Mouse (Mus musculus) limb, embryonic 14.5 days (tissue): ENCODE measurements around the gene Shroom4. TPM values are rescaled to one million over a fixed set of nuclear protein-coding genes. Genes with fewer than 3 reads are reported as not detected.
A peak's percentile ranks its signal among the peaks of the same experiment; 100 is the strongest.

ENCODE experiments used
- ATAC-seq: fragments of 200-750 bp; cut with Nextera tagmentation; 2 replicates; pipeline ENCODE4 v1.8.0; 2017; ENCODE audit warnings: low read depth, moderate number of reproducible peaks, moderate TSS enrichment; ENCODE audit not compliant: low FRiP score
- DNase-seq: peaks from one replicate; pipeline ENCODE4 v3.0.0-alpha.2; 2015; ENCODE audit warnings: low spot score
- H3K27ac ChIP-seq: fragments of 300-500 bp; sonication (generic); replicated peaks from 2 replicates; pipeline ENCODE4 v1.5.1; 2014; ENCODE audit warnings: low read depth, mild to moderate bottlenecking, low read length, moderate library complexity, mixed read lengths
- H3K27me3 ChIP-seq: fragments of 300-500 bp; sonication (generic); 2 replicates; pipeline ENCODE4 v1.6.1; 2014; ENCODE audit warnings: low read length, mixed read lengths; ENCODE audit not compliant: control insufficient read depth, insufficient read depth
- H3K36me3 ChIP-seq: fragments of 300-500 bp; sonication (generic); 2 replicates; pipeline ENCODE4 v1.6.1; 2014; ENCODE audit warnings: mild to moderate bottlenecking, low read length, moderate library complexity, mixed read lengths; ENCODE audit not compliant: control insufficient read depth, insufficient read depth
- H3K4me1 ChIP-seq: fragments of 300-500 bp; sonication (generic); 2 replicates; pipeline ENCODE4 v1.6.1; 2014; ENCODE audit warnings: antibody characterized with exemption, low read length, mixed read lengths; ENCODE audit not compliant: control insufficient read depth, insufficient read depth
- H3K4me2 ChIP-seq: fragments of 300-500 bp; sonication (generic); replicated peaks from 2 replicates; pipeline ENCODE4 v1.6.1; 2014; ENCODE audit warnings: low read depth, mild to moderate bottlenecking, low read length, moderate library complexity; ENCODE audit not compliant: severe bottlenecking
- H3K4me3 ChIP-seq: fragments of 300-500 bp; sonication (generic); replicated peaks from 2 replicates; pipeline ENCODE4 v1.5.1; 2014; ENCODE audit warnings: low read length
- H3K9ac ChIP-seq: fragments of 300-500 bp; sonication (generic); 2 replicates; pipeline ENCODE4 v1.6.1; 2014; ENCODE audit warnings: mild to moderate bottlenecking, low read depth, low read length, moderate library complexity; ENCODE audit not compliant: severe bottlenecking
- H3K9me3 ChIP-seq: fragments of 300-500 bp; sonication (generic); 2 replicates; pipeline ENCODE4 v1.6.1; 2016; ENCODE audit warnings: low read length; ENCODE audit not compliant: control insufficient read depth
- POLR2A ChIP-seq: fragments of 200-500 bp; IDR thresholded peaks from 2 replicates; pipeline ENCODE4 v1.8.0; 2012; ENCODE audit warnings: inconsistent platforms, mild to moderate bottlenecking, moderate library complexity, borderline replicate concordance; ENCODE audit not compliant: insufficient read depth, insufficient read length; ENCODE audit errors: extremely low read depth
- WGBS: fragments of 180-500 bp; shearing (Covaris S2); extraction: QIAGEN DNeasy Blood & Tissue Kit; methylation state at CpG from one replicate; pipeline ENCODE4 v1.1.7; 2014; 5-methylcytosine and 5-hydroxymethylcytosine counted together
- polyA plus RNA-seq, 2 experiments: library from polyadenylated mRNA; depleted of rRNA in 1 of 2; stranded (reverse) in 1 of 2; unstranded in 1 of 2; fragments of >200 nt; fragmentation: Nextera tagmentation in 1 of 2; extraction: Ambion mirVana in 1 of 2; gene quantifications; 2 replicates each; pipeline versions ENCODE4 v1.2.1 to v1.2.3; 2012 to 2014

The Shroom4 gene
- polyA plus RNA-seq, 2 experiments = 6.8 to 7.3 TPM

DNA sequence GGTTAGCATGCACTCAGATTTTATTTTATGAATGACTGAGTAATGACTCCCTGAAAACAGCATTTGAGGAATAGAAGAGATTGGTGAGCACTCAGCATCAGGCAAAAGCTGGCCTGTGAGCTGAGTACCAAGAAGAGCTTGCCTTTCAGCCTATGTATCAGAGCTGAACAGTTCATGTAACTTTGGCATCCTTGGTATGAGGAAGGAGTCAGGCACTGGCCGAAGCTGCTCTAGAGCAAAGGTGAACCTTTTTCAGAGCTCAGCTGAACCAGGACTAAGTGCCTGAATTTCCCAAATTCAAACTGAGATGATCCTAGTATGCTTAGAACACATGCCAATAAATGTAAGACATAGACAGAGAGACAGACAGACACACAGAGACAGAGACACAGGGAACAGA, 5.8 kb upstream of the Shroom4 start:
- whole genome bisulfite sequencing = 68% methylated on average over 1 of the region's 1 CpGs
- ATAC-seq = no peak

DNA sequence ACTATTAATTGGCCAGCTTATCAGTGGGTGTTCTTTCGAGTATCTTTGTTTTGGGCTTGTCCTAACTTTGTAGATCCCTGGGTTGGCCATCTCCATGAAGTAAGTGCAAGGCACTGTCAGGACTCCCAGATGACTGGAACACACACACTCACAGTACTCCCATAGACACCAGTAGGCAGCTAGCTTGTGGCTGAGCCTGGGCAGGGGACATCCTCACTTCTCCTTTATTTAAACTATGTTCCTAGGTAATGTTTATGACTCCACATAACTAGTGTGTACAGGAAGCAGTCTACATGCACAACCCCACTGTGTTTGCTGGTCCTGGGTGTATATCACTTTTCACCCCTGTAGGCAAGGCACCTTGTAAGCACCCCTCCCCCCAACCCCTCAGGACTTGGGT, 461 bp upstream of the Shroom4 start:
- H3K27me3 ChIP-seq = no peaks in the 10 kb centered on the region
- no peak for ATAC-seq
- no peak for DNase-seq

More for the DNA sequence above, 5.8 kb upstream of the Shroom4 start:
- Histone ChIP-seq H3K36me3 (no peaks in the 10 kb centered on the region), H3K27me3 (no peaks in the 10 kb centered on the region), H3K4me2 (no peak overlapping the region), H3K4me1 (no peaks in the 10 kb centered on the region), H3K27ac (no peak overlapping the region), H3K9ac (no peak overlapping the region), H3K9me3 (no peaks in the 10 kb centered on the region), H3K4me3 (no peak overlapping the region)
- TF ChIP-seq POLR2A = no peak
- DNase-seq = no peak

DNA sequence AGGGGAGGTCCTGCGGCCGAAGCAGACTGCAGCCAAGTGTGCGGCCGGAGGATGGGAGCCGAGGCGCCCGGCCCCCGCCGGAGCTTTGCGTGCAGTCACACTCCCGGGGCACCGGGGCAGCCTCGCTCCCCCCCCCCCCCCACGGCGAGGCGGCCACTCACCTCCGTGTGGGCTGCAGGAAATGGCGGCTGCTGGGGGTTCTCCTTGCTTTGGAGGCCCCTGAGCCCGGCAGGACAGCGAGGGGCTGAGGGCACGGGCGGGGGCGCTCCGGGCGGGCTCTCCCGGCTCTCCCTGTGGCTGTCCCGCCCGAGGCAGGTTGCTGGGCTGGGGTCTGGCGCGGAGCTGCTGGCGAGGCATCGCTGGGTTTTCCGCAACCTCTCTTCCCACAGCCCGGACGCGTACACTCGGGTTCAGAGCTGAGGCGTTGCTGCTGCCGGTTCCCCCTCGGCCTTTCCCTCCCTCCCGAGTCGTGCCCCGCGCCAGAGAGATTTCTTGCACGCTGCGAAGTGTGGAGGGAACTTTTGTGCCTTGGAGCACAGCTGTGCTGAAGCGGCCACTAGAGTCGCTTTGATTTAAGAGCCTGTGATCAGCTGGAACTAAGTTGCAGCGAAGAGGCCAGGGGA, 855 bp downstream of the Shroom4 start:
- no peak for TF ChIP-seq POLR2A
- ATAC-seq (no peak), DNase-seq (peak; percentile 29)
- Histone ChIP-seq H3K9me3 (no peaks in the 10 kb centered on the region), H3K4me1 (peaks cover 7% of the 10 kb centered on the region), H3K36me3 (no peaks in the 10 kb centered on the region), H3K27ac (peak overlapping the region; percentile 84), H3K9ac (peak overlapping the region; percentile 68), H3K4me2 (peak overlapping the region; percentile 46), H3K4me3 (peak overlapping the region; percentile 57), H3K27me3 (no peaks in the 10 kb centered on the region)
- 20% methylated on average over 14 of the region's 49 CpGs for WGBS

More for the DNA sequence above, 461 bp upstream of the Shroom4 start:
- 58% methylated on average over 1 of the region's 1 CpGs for WGBS
- Histone ChIP-seq H3K4me2 (peak overlapping the region; percentile 46), H3K9ac (peak overlapping the region; percentile 38; the same call in 1 of the 2 replicates), H3K36me3 (no peaks in the 10 kb centered on the region), H3K27ac (peak overlapping the region; percentile 76), H3K4me1 (peaks cover 7% of the 10 kb centered on the region), H3K4me3 (peak overlapping the region; percentile 57), H3K9me3 (no peaks in the 10 kb centered on the region)
- no peak for TF ChIP-seq POLR2A

DNA sequence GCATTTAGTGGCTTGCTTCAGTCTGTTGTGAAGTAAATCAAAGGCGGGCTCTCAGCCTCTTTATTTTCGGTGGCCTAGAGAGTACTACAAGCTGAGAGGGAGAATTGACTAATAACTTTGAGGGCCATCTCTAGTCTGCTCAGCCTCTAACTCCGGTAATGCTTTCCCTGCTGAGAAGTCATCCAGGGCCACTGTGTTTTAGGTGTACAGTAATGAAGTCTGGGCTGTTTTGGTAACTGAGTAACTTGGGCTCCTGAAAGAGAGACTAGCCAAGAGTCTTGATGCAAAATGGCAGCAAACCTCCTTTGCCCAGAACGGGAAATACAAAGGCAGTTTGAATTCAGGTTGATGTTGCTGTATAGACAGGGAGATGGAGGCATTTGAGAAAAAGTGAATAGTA, 3.3 kb downstream of the Shroom4 start:
- H3K4me3 ChIP-seq = no peak overlapping the region
- H3K36me3 ChIP-seq = no peaks in the 10 kb centered on the region
- no peak overlapping the region for H3K27ac ChIP-seq
- H3K27me3 ChIP-seq = no peaks in the 10 kb centered on the region
- no peak for DNase-seq
- H3K9me3 ChIP-seq = no peaks in the 10 kb centered on the region
- WGBS = 74% methylated on average over 4 of the region's 4 CpGs
- peaks cover 7% of the 10 kb centered on the region for H3K4me1 ChIP-seq
- no peak for TF ChIP-seq POLR2A
- H3K4me2 ChIP-seq = no peak overlapping the region
- H3K9ac ChIP-seq = no peak overlapping the region
- no peak for ATAC-seq

DNA sequence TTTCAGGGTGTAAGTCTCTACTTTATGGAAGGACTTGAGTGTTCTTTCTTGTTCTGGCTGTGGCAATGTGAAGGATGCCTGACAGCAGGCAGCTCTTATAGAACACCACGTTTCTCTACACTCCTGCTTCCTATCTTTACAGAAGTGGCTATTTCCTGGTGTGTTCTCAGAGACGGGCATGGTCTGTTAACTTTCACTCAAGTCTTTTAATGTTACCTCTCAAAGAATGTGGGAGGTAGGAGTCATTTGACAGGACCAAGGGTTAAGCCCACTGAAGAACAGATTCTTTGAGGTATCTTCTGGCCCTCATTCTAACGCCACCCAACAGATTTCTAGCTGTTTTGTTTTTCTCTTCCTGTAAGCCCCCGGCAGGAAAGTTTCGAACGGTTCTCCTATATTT, 9.5 kb downstream of the Shroom4 start:
- no peak for DNase-seq
- no peak overlapping the region for H3K4me2 ChIP-seq
- no peak for TF ChIP-seq POLR2A
- H3K4me3 ChIP-seq = no peak overlapping the region
- H3K27me3 ChIP-seq = no peaks in the 10 kb centered on the region
- H3K27ac ChIP-seq = no peak overlapping the region
- H3K9me3 ChIP-seq = no peaks in the 10 kb centered on the region
- H3K9ac ChIP-seq = no peak overlapping the region
- 31% methylated on average over 6 of the region's 6 CpGs for whole genome bisulfite sequencing
- H3K36me3 ChIP-seq = no peaks in the 10 kb centered on the region
- ATAC-seq = no peak
- no peaks in the 10 kb centered on the region for H3K4me1 ChIP-seq
